Mouse (Mus musculus): ENCODE data around the gene Zfand6. TPM values are rescaled to one million over a fixed set of nuclear protein-coding genes. Genes with fewer than 3 reads are reported as not detected.

Gene Zfand6
- polyA plus RNA-seq, 1 experiment: 127 TPM

- DNase-seq (ENCODE audit: low read depth): no peak
- TF ChIP-seq CTCF (IDR thresholded peaks at IDR 0.05; ENCODE audit: borderline replicate concordance, extremely low read depth, insufficient read depth, insufficient read length) (no peak), POLR2A (IDR thresholded peaks at IDR 0.05; ENCODE audit: borderline replicate concordance, extremely low read depth, insufficient read depth, insufficient read length, poor library complexity, severe bottlenecking) (no peak)
Measured at GRCm38 (mm10) chr7:84686380-84686779, 3.4 kb downstream of the Zfand6 start.

- DNase-seq (ENCODE audit: low read depth): no peak
- TF ChIP-seq CTCF (IDR thresholded peaks at IDR 0.05; ENCODE audit: borderline replicate concordance, extremely low read depth, insufficient read depth, insufficient read length) (no peak), POLR2A (IDR thresholded peaks at IDR 0.05; ENCODE audit: borderline replicate concordance, extremely low read depth, insufficient read depth, insufficient read length, poor library complexity, severe bottlenecking) (no peak)
Measured at GRCm38 (mm10) chr7:84684675-84685074, 5.1 kb downstream of the Zfand6 start.

GRCm38 (mm10) chr7:84681558-84681957 is 8.2 kb downstream of the Zfand6 start:
- TF ChIP-seq POLR2A (IDR thresholded peaks at IDR 0.05; ENCODE audit: borderline replicate concordance, extremely low read depth, insufficient read depth, insufficient read length, poor library complexity, severe bottlenecking) (no peak), CTCF (IDR thresholded peaks at IDR 0.05; ENCODE audit: borderline replicate concordance, extremely low read depth, insufficient read depth, insufficient read length) (no peak)
- no peak for DNase-seq (ENCODE audit: low read depth)

- TF ChIP-seq CTCF (IDR thresholded peaks at IDR 0.05; ENCODE audit: borderline replicate concordance, extremely low read depth, insufficient read depth, insufficient read length): no peak
- no peak for TF ChIP-seq POLR2A (IDR thresholded peaks at IDR 0.05; ENCODE audit: borderline replicate concordance, extremely low read depth, insufficient read depth, insufficient read length, poor library complexity, severe bottlenecking)
- peak; percentile 64 for DNase-seq (ENCODE audit: low read depth)
Measured at GRCm38 (mm10) chr7:84680931-84681330, 8.8 kb downstream of the Zfand6 start.

GRCm38 (mm10) chr7:84680092-84680491 is 9.7 kb downstream of the Zfand6 start:
- no peak for TF ChIP-seq POLR2A (IDR thresholded peaks at IDR 0.05; ENCODE audit: borderline replicate concordance, extremely low read depth, insufficient read depth, insufficient read length, poor library complexity, severe bottlenecking)
- no peak for TF ChIP-seq CTCF (IDR thresholded peaks at IDR 0.05; ENCODE audit: borderline replicate concordance, extremely low read depth, insufficient read depth, insufficient read length)
- peak; percentile 11 for DNase-seq (ENCODE audit: low read depth)

- DNase-seq (ENCODE audit: low read depth): peak; percentile 98
- TF ChIP-seq POLR2A (IDR thresholded peaks at IDR 0.05; ENCODE audit: borderline replicate concordance, extremely low read depth, insufficient read depth, insufficient read length, poor library complexity, severe bottlenecking): no peak
- TF ChIP-seq CTCF (IDR thresholded peaks at IDR 0.05; ENCODE audit: borderline replicate concordance, extremely low read depth, insufficient read depth, insufficient read length): no peak
Measured at GRCm38 (mm10) chr7:84679264-84679663, 10.5 kb downstream of the Zfand6 start.

- DNase-seq (ENCODE audit: low read depth): peak; percentile 72
- TF ChIP-seq POLR2A (IDR thresholded peaks at IDR 0.05; ENCODE audit: borderline replicate concordance, extremely low read depth, insufficient read depth, insufficient read length, poor library complexity, severe bottlenecking): no peak
- no peak for TF ChIP-seq CTCF (IDR thresholded peaks at IDR 0.05; ENCODE audit: borderline replicate concordance, extremely low read depth, insufficient read depth, insufficient read length)
Measured at GRCm38 (mm10) chr7:84673103-84673502, 16.7 kb downstream of the Zfand6 start.

GRCm38 (mm10) chr7:84669554-84670152 is 20.1 kb downstream of the Zfand6 start:
- no peak for DNase-seq (ENCODE audit: low read depth)
- no peak for TF ChIP-seq POLR2A (IDR thresholded peaks at IDR 0.05; ENCODE audit: borderline replicate concordance, extremely low read depth, insufficient read depth, insufficient read length, poor library complexity, severe bottlenecking)
- TF ChIP-seq CTCF (IDR thresholded peaks at IDR 0.05; ENCODE audit: borderline replicate concordance, extremely low read depth, insufficient read depth, insufficient read length): no peak

- peak; percentile 66 for DNase-seq (ENCODE audit: low read depth)
- no peak for TF ChIP-seq CTCF (IDR thresholded peaks at IDR 0.05; ENCODE audit: borderline replicate concordance, extremely low read depth, insufficient read depth, insufficient read length)
- no peak for TF ChIP-seq POLR2A (IDR thresholded peaks at IDR 0.05; ENCODE audit: borderline replicate concordance, extremely low read depth, insufficient read depth, insufficient read length, poor library complexity, severe bottlenecking)
Measured at GRCm38 (mm10) chr7:84667946-84668345, 21.8 kb downstream of the Zfand6 start.

DNA sequence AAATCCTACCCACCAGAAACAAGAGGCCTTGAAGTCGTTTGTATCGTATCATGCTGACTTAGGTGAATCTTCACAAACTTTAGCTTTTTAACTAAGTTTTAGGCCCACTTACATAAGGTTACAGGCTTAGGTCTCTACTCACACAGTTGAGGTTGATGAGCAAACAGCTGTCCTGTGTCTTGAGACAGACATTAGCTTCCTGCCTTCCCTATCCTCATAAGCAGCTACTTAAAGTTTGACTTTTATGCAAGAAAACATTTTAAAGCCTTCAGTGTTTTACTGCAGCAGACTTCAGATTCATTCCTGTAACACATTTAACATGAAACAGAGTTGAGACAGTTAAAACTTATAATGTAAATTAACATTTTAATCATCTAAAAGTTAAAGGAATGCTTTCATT is 37.0 kb downstream of the Zfand6 start:
- no peak for DNase-seq (ENCODE audit: low read depth)
- no peak for TF ChIP-seq CTCF (IDR thresholded peaks at IDR 0.05; ENCODE audit: borderline replicate concordance, extremely low read depth, insufficient read depth, insufficient read length)
- TF ChIP-seq POLR2A (IDR thresholded peaks at IDR 0.05; ENCODE audit: borderline replicate concordance, extremely low read depth, insufficient read depth, insufficient read length, poor library complexity, severe bottlenecking): no peak

DNA sequence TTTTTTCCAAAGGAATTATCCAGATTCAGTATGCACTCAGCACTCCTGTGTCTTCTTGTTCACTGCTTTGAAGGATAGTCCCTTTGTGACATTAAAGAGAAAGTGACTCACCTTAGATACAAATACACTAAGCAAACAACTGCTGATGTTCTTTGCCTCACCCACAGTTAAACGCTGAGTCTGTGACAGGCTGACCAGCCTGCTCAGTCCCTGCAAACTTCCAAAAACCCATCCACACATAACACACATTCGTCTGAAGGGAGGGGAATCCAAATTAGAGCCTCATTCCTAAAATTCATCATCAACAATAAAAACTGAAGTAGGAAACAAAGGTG is 37.8 kb downstream of the Zfand6 start:
- DNase-seq (ENCODE audit: low read depth): no peak
- TF ChIP-seq CTCF (IDR thresholded peaks at IDR 0.05; ENCODE audit: borderline replicate concordance, extremely low read depth, insufficient read depth, insufficient read length) (no peak), POLR2A (IDR thresholded peaks at IDR 0.05; ENCODE audit: borderline replicate concordance, extremely low read depth, insufficient read depth, insufficient read length, poor library complexity, severe bottlenecking) (no peak)

DNA sequence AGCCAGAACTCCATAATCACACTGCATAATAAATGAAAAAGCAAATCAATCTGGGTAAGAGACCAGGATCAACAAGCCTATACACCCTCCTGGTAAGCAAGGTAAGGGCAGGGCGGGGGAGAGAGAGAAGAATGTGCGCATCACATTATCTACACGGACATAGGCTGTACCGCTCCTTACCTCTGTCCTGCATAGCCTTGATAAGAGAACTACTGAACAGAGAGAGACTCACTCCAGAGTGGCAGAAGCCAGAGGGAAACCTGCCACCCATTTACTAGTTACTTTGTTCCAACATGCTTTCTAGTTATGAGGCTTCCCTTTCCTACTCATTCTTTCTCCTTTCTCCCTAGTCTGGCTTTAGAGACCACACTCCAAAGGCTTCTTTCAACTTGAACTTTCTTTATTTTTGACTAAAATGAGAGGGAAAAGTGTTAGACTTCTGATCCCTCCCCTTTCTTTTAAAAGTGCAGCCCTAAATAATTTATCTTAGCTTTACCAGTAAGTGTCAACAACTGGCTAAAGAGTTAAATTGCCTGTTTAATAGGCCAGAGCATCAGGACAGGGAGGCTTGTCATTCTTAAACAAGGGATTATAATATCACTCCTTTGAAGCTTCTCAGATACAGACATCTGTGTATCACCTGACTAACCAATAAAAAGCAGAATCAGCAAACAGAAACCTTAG is 38.3 kb downstream of the Zfand6 start:
- TF ChIP-seq CTCF (IDR thresholded peaks at IDR 0.05; ENCODE audit: borderline replicate concordance, extremely low read depth, insufficient read depth, insufficient read length): no peak
- TF ChIP-seq POLR2A (IDR thresholded peaks at IDR 0.05; ENCODE audit: borderline replicate concordance, extremely low read depth, insufficient read depth, insufficient read length, poor library complexity, severe bottlenecking): no peak
- DNase-seq (ENCODE audit: low read depth): no peak
